Comparison of ENCODE assay signal across 13 mouse cellular contexts in the genomic region with DNA sequence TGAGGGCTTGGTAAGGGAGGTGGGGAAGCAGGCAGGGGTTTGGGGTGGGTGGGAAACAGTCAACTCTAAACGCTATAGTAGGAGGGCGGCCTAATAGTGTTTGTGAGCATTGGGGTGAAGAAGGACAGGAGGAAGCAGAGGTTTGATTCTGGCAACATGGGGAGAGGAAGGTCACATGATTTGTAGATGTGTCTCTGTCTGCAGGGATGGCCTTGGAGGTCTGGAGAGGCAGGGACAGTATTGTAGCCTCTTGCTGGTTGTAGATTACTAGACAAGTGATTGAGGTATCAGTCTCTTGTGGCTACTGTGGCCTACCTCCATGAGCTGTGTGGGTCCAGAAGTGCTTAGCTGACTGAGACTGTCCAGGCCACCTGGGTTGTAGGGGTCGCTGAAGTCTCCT. TPM values are rescaled to one million over a fixed set of nuclear protein-coding genes. Genes with fewer than 3 reads are reported as not detected.
DNase-seq lines count a peak whose midpoint lies in the region; ATAC-seq lines count a peak whose summit lies in the region.
"Had no signal": no experiment of that assay in that cellular context is flagged by ENCODE, and none has a peak within 500 bp of the region (broad histone marks: within the 10 kb centered on the region; RNA-seq: fewer than 3 reads in every experiment).

No protein-coding gene starts in this region.

- no peak for DNase-seq in forebrain, embryonic 10.5 days (ENCODE audit: extremely low spot score, low spot score)
- no peak for DNase-seq in hindbrain, embryonic 14.5 days (ENCODE audit: low spot score)
- DNase-seq in midbrain, embryonic 10.5 days (ENCODE audit: low spot score): no peak
- no peak for DNase-seq in midbrain, embryonic 14.5 days
- no peak for DNase-seq in thymus, postnatal 0 days (ENCODE audit: low spot score)
- DNase-seq: cerebellum, postnatal 14 days; right cerebral cortex, adult 18-20 months had no signal

- H3K27me3 ChIP-seq in forebrain, embryonic 10.5 days (ENCODE audit: poor library complexity, severe bottlenecking): no peaks in the 10 kb centered on the region
- H3K27me3 ChIP-seq in forebrain, embryonic 12.5 days: no peaks in the 10 kb centered on the region; the same call in 1 of the 2 replicates
- no peaks in the 10 kb centered on the region for H3K27me3 ChIP-seq in hindbrain, embryonic 13.5 days
- no peaks in the 10 kb centered on the region for H3K27me3 ChIP-seq in hindbrain, embryonic 14.5 days (ENCODE audit: control insufficient read depth, insufficient read depth, low read length)
- no peaks in the 10 kb centered on the region for H3K27me3 ChIP-seq in midbrain, embryonic 10.5 days (ENCODE audit: low read depth, poor library complexity, severe bottlenecking)
- H3K27me3 ChIP-seq in midbrain, embryonic 14.5 days (ENCODE audit: control insufficient read depth, insufficient read depth, low read length): no peaks in the 10 kb centered on the region
- no peaks in the 10 kb centered on the region for H3K27me3 ChIP-seq in liver, embryonic 16.5 days (ENCODE audit: control insufficient read depth, insufficient read depth, low read depth, low read length)
- H3K27me3 ChIP-seq: limb, embryonic 13.5 days had no signal

- H3K9me3 ChIP-seq in forebrain, embryonic 10.5 days: no peaks in the 10 kb centered on the region; the same call in 1 of the 2 replicates
- no peaks in the 10 kb centered on the region for H3K9me3 ChIP-seq in forebrain, embryonic 12.5 days
- no peaks in the 10 kb centered on the region for H3K9me3 ChIP-seq in hindbrain, embryonic 13.5 days
- H3K9me3 ChIP-seq in hindbrain, embryonic 14.5 days (ENCODE audit: control insufficient read depth, low read length): no peaks in the 10 kb centered on the region
- peaks cover 5% of the 10 kb centered on the region; the same call in 1 of the 2 replicates for H3K9me3 ChIP-seq in midbrain, embryonic 10.5 days (replicated peaks)
- peaks cover 2% of the 10 kb centered on the region; the same call in 1 of the 2 replicates for H3K9me3 ChIP-seq in midbrain, embryonic 14.5 days (ENCODE audit: control insufficient read depth, low read length)
- H3K9me3 ChIP-seq in liver, embryonic 16.5 days (replicated peaks; ENCODE audit: control insufficient read depth, low read length): no peaks in the 10 kb centered on the region
- H3K9me3 ChIP-seq: limb, embryonic 13.5 days had no signal

- H3K4me3 ChIP-seq in forebrain, embryonic 10.5 days: no peak overlapping the region
- no peak overlapping the region for H3K4me3 ChIP-seq in forebrain, embryonic 12.5 days (replicated peaks)
- H3K4me3 ChIP-seq in hindbrain, embryonic 13.5 days: no peak overlapping the region
- no peak overlapping the region for H3K4me3 ChIP-seq in hindbrain, embryonic 14.5 days (replicated peaks; ENCODE audit: low read length)
- peak overlapping the region; percentile 21; the same call in 1 of the 2 replicates for H3K4me3 ChIP-seq in midbrain, embryonic 10.5 days
- no peak overlapping the region for H3K4me3 ChIP-seq in midbrain, embryonic 14.5 days (replicated peaks; ENCODE audit: low read depth, low read length)
- H3K4me3 ChIP-seq in liver, embryonic 16.5 days (ENCODE audit: low read depth, low read length): no peak overlapping the region
- H3K4me3 ChIP-seq: left cerebral cortex, adult 2 months; limb, embryonic 13.5 days had no signal

- no peak for ATAC-seq in forebrain, embryonic 12.5 days (ENCODE audit: low FRiP score)
- ATAC-seq in hindbrain, embryonic 13.5 days (ENCODE audit: low FRiP score): no peak
- no peak for ATAC-seq in hindbrain, embryonic 14.5 days (ENCODE audit: low FRiP score)
- no peak for ATAC-seq in midbrain, embryonic 14.5 days (ENCODE audit: low FRiP score, low TSS enrichment)
- ATAC-seq in liver, embryonic 16.5 days (ENCODE audit: low read depth): no peak
- ATAC-seq: inflammation-experienced regulatory T-cells, adult 6 months had no signal

- no peak overlapping the region for H3K9ac ChIP-seq in forebrain, embryonic 12.5 days
- H3K9ac ChIP-seq in hindbrain, embryonic 13.5 days: no peak overlapping the region
- no peak overlapping the region for H3K9ac ChIP-seq in hindbrain, embryonic 14.5 days
- H3K9ac ChIP-seq in midbrain, embryonic 14.5 days (replicated peaks; ENCODE audit: low read length): no peak overlapping the region
- no peak overlapping the region for H3K9ac ChIP-seq in liver, embryonic 16.5 days (ENCODE audit: low read depth, low read length)
- H3K9ac ChIP-seq: limb, embryonic 13.5 days had no signal

- H3K4me2 ChIP-seq in forebrain, embryonic 12.5 days: no peak overlapping the region
- H3K4me2 ChIP-seq in hindbrain, embryonic 13.5 days: no peak overlapping the region
- no peak overlapping the region for H3K4me2 ChIP-seq in hindbrain, embryonic 14.5 days (replicated peaks)
- no peak overlapping the region for H3K4me2 ChIP-seq in midbrain, embryonic 14.5 days (ENCODE audit: low read length)
- peak overlapping the region; percentile 14; the same call in 1 of the 2 replicates for H3K4me2 ChIP-seq in liver, embryonic 16.5 days (ENCODE audit: low read depth, low read length)
- H3K4me2 ChIP-seq: limb, embryonic 13.5 days had no signal

- 79% methylated on average over 3 of the region's 3 CpGs for WGBS in forebrain, embryonic 10.5 days
- WGBS in forebrain, embryonic 12.5 days: 74% methylated on average over 3 of the region's 3 CpGs
- WGBS in hindbrain, embryonic 13.5 days: 74% methylated on average over 3 of the region's 3 CpGs
- WGBS in hindbrain, embryonic 14.5 days: 77% methylated on average over 3 of the region's 3 CpGs
- WGBS in midbrain, embryonic 10.5 days: 70% methylated on average over 3 of the region's 3 CpGs
- 75% methylated on average over 3 of the region's 3 CpGs for WGBS in midbrain, embryonic 14.5 days
- 45% methylated on average over 3 of the region's 3 CpGs for WGBS in liver, embryonic 16.5 days (ENCODE audit: insufficient replicate concordance)

- peaks cover 84% of the 10 kb centered on the region for H3K4me1 ChIP-seq in forebrain, embryonic 10.5 days
- peaks cover 72% of the 10 kb centered on the region for H3K4me1 ChIP-seq in forebrain, embryonic 12.5 days
- H3K4me1 ChIP-seq in hindbrain, embryonic 13.5 days (replicated peaks): peaks cover 83% of the 10 kb centered on the region
- H3K4me1 ChIP-seq in hindbrain, embryonic 14.5 days (replicated peaks; ENCODE audit: control insufficient read depth, insufficient read depth, low read length): peaks cover 38% of the 10 kb centered on the region
- peaks cover 82% of the 10 kb centered on the region for H3K4me1 ChIP-seq in midbrain, embryonic 10.5 days
- peaks cover 56% of the 10 kb centered on the region for H3K4me1 ChIP-seq in midbrain, embryonic 14.5 days (ENCODE audit: control insufficient read depth, insufficient read depth, low read length)
- H3K4me1 ChIP-seq in liver, embryonic 16.5 days (ENCODE audit: control insufficient read depth, low read depth, low read length): peaks cover 25% of the 10 kb centered on the region

- H3K27ac ChIP-seq in forebrain, embryonic 10.5 days: peak overlapping the region; percentile 67; the same call in 1 of the 2 replicates
- H3K27ac ChIP-seq in forebrain, embryonic 12.5 days: no peak overlapping the region
- H3K27ac ChIP-seq in hindbrain, embryonic 13.5 days: peak overlapping the region; percentile 55; the same call in 1 of the 2 replicates
- no peak overlapping the region for H3K27ac ChIP-seq in hindbrain, embryonic 14.5 days
- H3K27ac ChIP-seq in midbrain, embryonic 10.5 days (replicated peaks): peak overlapping the region; percentile 77
- no peak overlapping the region for H3K27ac ChIP-seq in midbrain, embryonic 14.5 days (replicated peaks; ENCODE audit: low read depth, low read length)
- no peak overlapping the region for H3K27ac ChIP-seq in liver, embryonic 16.5 days (ENCODE audit: low read length)
- H3K27ac ChIP-seq: left cerebral cortex, adult 2 months; limb, embryonic 13.5 days had no signal

- H3K36me3 ChIP-seq in forebrain, embryonic 10.5 days (replicated peaks): peaks cover 6% of the 10 kb centered on the region; the same call in 1 of the 2 replicates
- no peaks in the 10 kb centered on the region for H3K36me3 ChIP-seq in forebrain, embryonic 12.5 days (replicated peaks)
- no peaks in the 10 kb centered on the region for H3K36me3 ChIP-seq in hindbrain, embryonic 13.5 days
- H3K36me3 ChIP-seq in hindbrain, embryonic 14.5 days (replicated peaks; ENCODE audit: control insufficient read depth, insufficient read depth): no peaks in the 10 kb centered on the region
- H3K36me3 ChIP-seq in midbrain, embryonic 10.5 days: no peaks in the 10 kb centered on the region
- no peaks in the 10 kb centered on the region for H3K36me3 ChIP-seq in midbrain, embryonic 14.5 days (ENCODE audit: control insufficient read depth, insufficient read depth, low read length)
- H3K36me3 ChIP-seq in liver, embryonic 16.5 days (ENCODE audit: control insufficient read depth, insufficient read depth): no peaks in the 10 kb centered on the region
- H3K36me3 ChIP-seq: limb, embryonic 13.5 days had no signal

RNA-seq across cellular contexts. Expression of gene Agap1, which starts 13.5 kb away (rescaled TPM):
- 14.3 and 14.7 TPM in 2 replicates for polyA plus RNA-seq in forebrain, embryonic 10.5 days (2016; fragmentation: Nextera tagmentation; extraction: Ambion mirVana)
- polyA plus RNA-seq in forebrain, embryonic 12.5 days (2016; fragmentation: Nextera tagmentation; extraction: Ambion mirVana): 44.7 and 49.9 TPM in 2 replicates
- 48.4 and 51.3 TPM in 2 replicates for polyA plus RNA-seq in hindbrain, embryonic 13.5 days (2015; fragmentation: Nextera tagmentation; extraction: Ambion mirVana)
- polyA plus RNA-seq in hindbrain, embryonic 14.5 days (2014; fragmentation: Nextera tagmentation; extraction: Ambion mirVana): 72.2 and 81.2 TPM in 2 replicates
- polyA plus RNA-seq in midbrain, embryonic 10.5 days (2016; fragmentation: Nextera tagmentation; extraction: Ambion mirVana): 16.6 and 23.2 TPM in 2 replicates
- 82.3 and 89.6 TPM in 2 replicates for polyA plus RNA-seq in midbrain, embryonic 14.5 days (2014; fragmentation: Nextera tagmentation; extraction: Ambion mirVana)
- 0.85 and 1.1 TPM in 2 replicates for polyA plus RNA-seq in liver, embryonic 16.5 days (2015; fragmentation: Nextera tagmentation; extraction: Ambion mirVana)
- polyA plus RNA-seq in thymus, postnatal 0 days (2015; fragmentation: Nextera tagmentation; extraction: Ambion mirVana): 1.3 and 1.6 TPM in 2 replicates

Comparison
In these comparisons a context has a peak if more than half of its experiments do, and no peak if none do; other contexts are left out.
1. H3K27ac ChIP-seq: peak in forebrain, embryonic 10.5 days (single experiment), hindbrain, embryonic 13.5 days (single experiment) and midbrain, embryonic 10.5 days (single experiment); none in forebrain, embryonic 12.5 days (single experiment), hindbrain, embryonic 14.5 days (single experiment), midbrain, embryonic 14.5 days (single experiment) and liver, embryonic 16.5 days (single experiment).